Mouse (Mus musculus) fibroblast of lung, adult 2 months (primary cell): Measurements from ENCODE around the gene Parp11.

Source experiments
- DNase-seq: peaks from one replicate; pipeline ENCODE4 v3.0.0-alpha.2; 2011; ENCODE audit warnings: low read depth

Gene Parp11

DNA sequence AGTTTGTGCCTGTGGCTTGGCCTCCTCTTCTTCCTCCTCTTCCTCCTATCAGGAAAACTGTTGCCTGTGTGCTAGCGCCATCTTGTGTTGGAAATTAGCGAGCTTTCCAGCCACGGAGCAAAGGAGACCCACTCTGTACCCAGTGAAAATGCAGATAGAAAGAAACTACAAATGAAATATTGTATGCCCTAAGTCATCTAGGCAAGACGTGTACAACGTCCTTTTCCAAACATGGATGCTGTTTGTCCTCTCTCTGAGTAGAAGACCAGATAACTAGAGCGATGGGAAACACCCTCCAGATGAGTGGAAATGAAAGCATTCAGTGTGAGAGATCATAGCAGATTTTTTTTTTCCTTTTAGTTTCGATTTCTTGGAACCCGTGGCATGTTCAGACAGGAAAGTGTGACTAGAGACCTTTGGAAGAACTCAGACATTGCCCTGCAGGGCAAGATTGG, at the start of gene Parp11:
Gene Parp11 (plus strand): TSS at position 405 of the 455 bp plus-strand sequence.
- peak; percentile 40 for DNase-seq

DNA sequence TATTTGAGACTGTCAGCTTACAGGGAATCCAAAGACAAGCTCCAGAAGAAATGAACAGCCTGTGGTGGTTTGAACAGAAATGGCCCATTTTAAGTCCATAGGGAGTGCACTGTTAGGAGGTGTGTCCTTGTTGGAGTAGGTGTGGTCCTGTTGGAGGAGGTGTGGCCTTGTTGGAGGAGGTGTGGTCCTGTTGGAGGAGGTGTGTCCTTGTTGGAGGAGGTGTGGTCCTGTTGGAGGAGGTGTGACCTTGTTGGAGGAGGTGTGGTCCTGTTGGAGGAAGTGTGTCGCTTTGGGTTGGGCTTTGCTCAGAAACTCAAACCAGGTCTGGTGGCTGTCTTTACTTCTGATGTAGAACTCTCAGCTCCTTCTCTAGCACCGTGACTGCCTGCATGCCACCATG, 48.6 kb upstream of the Parp11 start:
- DNase-seq: no peak

DNA sequence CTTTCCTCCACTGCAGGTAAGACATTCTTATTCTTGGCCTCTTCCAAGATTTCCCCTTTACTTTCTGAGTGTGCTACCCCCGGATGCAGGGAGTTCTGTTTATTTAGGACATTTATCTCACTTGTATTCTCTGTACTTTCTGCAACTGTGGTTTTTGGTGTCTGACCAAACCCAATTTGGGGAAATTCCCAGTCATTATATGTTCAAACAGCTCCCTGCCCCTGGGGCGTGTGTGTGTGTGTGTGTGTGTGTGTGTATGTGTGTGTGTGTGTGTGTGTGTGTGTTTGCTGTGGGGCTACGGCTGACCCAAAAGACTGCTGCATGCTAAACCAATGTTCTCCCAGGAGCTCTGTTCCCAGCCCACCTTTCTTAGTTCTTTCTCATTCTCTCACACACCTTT, 45.2 kb upstream of the Parp11 start:
- DNase-seq: no peak

DNA sequence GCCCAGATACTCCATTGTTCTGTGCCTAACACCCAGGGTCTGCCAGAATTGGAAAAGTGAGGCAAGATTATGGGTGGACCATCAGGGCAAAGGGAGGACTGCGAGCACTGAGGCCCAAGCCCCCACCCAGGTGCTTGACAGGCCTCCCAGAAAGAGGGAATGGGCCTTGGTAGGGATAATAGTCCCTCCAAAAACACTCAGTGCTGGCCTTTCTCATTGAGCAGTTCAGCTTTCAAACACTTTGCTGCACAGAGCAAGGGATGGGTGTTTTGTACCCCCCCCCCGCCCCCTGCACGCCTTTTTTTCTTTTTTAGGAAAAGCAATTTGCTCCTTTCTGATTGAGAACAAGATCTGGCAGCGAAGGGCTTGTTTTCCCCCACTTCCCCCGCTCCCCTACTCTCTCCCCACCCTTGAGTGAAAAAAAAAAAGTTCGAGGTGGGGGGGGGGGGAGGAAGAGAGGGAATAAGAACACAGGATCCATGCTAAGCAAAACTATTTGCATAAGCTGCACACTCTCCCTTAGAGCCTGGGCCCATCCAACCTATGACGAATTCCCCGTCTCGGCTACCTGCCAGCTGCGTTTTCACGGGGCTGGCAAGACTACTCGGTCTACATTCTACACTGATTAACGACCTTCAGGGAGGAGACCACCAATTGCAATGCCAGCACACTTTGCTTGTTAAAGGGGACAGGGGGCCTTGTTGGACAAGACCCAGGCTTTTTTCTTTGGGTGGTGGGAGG, 42.4 kb upstream of the Parp11 start:
- peak; percentile 28 for DNase-seq

DNA sequence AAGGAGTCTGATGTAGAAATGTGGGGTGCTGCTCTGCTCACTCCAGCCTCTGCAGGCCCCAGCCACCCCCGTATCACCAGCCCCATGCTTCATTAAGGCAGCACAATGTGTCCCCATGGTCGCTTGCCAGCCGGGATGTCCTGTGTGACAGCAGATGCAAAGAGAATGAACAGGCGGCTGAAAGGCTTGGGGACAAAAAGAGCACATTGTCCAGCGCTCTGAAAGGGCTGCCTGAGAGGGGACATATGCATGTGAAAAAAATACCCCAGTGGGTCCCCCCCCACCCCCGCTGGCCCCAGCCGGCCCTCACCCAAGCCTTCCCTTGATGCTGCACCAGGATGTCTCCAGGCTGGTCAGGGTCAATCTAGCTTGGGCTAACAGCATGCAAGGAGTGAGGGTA, 41.0 kb upstream of the Parp11 start:
- no peak for DNase-seq

DNA sequence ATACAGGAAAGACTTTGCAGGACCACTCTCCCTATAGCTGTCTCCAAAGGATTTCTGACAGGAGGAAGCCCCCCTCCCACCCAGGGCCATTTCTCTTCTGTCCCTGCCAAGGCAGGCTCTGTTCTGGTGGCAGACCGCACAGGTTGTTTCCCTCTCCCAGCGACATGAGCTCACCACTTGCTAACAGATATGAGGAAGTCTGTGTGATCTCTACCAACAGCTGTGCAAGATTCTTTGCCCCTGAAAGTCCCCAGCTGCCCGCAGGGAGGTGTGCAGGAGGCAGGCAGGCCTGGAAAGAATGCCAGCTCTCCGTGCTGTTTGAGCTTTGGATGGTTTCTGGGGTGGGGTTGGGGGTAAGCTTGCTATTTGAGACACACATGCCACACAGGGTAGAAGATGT, 38.9 kb upstream of the Parp11 start:
- no peak for DNase-seq

DNA sequence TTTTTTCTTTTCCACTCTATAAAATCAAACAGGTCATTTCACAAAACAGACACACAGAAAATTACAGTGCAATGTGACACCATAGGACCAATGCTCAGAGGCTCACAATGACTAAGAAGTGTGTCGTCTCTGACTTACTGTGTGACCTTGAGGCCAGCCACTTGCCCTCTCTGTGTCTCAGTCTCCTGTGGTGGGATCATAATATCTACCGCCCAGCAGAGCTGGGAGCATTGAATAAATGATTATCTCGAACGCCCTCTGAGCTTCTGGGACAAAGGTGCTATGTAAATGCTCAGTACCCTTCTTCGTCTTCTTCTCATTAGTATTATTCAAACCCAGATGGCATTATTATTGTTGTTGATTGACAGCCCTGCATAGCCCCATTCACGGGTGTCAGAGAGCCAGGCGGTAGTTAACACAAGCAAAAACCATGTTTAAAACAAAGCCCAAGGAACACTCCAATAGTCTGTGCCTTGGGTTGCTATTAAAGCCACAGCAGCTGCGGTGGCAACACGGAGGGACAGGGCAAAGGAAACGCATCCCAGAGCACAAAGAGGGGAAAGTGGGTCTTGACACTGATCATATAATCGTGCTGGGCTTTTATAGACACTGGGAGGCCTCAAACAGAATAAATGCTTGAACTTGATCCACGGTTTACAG, 29.0 kb upstream of the Parp11 start:
- DNase-seq: no peak

DNA sequence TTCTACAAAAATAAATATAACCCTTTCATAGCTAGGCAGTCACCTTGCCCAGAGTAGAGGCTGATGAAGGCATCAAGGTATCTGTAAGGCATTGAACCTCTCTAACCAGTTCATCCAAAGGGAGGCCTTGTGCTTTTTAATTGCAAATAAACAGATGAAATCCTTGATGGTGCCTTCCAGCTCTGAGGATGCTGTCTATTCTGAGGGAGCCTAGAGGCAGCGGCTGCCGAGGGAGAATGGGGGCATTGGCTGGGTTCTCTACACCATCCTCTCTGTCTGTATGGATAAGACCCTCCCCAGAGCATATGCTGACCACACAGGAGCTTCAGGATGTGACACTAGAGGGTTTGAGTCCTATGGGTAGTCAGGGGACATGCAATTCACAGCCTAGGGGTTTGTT, 28.3 kb upstream of the Parp11 start:
- no peak for DNase-seq

DNA sequence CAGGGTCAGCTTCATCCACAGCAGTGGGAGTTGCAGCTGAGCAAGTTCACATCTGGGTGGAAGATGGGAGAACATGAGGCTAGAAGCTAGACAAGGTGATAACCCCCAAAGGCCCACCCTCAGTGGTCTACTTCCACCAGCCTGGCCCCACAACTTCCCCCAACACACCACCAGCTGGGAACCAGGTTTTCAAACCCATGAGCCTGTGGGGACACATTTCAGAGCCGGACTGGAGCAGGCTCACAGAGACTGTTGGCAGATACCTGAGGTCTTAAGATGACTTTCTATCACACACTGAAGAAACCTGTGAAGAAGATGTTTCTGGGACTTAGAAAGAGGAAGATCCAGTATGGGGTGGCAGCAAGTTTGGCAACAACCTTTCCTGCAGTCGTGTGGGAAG, 26.5 kb upstream of the Parp11 start:
- DNase-seq: no peak

DNA sequence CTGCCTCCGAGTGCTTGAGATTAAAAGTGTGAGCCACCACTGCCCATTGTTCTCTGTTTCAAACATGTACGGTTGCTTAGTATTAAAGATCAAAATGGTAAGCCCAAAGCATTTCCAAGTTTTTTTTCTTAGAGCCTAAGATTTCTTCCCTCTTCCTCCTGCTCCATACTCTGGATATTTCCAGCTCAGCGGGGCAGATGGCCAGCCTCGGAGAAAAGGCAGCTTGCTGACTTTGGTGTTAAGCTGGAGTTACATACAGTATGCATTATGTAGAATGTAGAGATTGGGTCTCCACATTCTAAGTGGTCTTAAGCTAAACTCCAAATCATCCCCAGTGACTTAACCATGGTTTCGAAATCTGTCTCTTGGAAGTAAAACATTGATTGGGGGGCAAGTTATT, 21.5 kb upstream of the Parp11 start:
- no peak for DNase-seq

DNA sequence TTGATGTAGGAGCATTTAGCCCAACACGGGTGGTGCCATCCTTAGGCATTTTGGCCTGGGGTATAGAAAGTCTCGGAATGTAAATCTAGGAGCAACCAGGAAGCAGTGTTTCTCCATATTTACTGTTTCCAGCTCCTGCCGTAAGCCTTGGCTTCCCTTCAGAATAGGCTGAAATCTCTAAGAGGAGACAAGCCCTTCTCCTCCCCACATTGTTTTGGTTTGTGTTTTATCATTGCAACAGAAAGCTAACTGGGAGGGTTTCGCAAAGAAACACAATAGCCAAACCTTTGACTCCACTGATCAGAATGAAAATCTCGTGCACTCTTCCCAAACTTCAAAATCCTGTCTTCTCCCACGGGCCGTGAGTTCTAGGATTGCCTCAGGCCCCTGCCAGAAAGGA, 15.9 kb upstream of the Parp11 start:
- DNase-seq: no peak

DNA sequence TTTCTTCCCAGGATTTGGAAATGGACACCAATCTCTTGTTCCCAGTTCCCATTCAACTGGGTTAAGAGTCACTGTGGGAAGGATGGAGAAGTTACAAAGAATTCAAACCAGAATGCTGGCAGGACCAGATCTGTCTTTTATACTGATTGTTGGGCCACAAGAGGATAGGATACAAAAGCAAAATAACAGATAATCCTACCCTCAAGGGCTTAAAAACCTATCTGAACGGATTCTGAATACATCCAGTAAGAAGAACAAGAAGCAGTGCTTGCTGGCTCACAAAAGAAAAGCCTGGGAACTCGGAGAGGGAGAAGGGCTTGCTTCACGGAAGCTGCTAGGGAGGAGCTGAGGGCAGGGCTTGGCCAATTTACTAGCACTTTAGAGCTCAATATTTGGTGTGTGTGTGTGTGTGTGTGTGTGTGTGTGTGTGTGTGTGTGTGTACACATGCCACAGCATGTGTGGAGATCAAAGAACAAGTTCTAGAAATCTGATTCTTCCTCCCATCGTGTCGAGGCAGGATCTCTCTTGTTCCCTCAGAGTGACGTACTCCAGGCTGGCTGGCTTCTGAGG, 15.4 kb upstream of the Parp11 start:
- DNase-seq: no peak

DNA sequence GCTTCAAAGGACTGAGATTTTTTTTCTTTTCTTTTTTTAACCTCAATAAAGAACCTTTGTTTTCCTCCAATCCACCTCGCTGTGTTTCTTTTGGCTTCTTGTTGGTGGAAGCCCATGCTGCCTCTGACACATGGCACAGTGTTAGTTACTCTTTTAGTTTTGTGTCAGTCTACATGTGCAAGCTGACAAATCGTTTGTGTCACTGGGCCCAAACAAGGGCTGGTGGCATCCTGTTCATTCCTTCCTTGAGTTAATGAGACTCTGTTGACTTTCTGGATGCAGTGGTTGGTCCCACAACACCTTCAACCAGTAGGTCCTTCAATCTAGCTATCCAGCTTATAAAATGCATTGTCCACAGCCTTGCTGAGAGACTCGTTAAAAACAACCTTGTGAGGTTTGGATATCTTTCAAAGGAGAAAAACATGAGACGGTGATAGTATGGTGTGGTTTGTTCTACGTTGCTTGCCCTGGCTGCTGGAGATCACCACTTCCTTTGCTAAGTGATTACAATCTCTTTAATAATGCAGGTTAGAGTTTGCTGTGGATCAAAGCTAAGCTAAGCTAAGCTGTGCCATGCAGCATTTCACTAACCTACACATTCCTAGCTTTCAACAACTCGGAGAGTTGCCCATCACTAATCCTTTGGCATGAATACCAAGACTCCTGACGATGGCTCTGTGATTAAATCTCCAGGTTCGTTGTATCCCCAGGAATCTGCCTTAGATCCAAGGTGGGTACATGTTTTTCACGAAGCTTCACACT, 12.6 kb upstream of the Parp11 start:
- DNase-seq: no peak

DNA sequence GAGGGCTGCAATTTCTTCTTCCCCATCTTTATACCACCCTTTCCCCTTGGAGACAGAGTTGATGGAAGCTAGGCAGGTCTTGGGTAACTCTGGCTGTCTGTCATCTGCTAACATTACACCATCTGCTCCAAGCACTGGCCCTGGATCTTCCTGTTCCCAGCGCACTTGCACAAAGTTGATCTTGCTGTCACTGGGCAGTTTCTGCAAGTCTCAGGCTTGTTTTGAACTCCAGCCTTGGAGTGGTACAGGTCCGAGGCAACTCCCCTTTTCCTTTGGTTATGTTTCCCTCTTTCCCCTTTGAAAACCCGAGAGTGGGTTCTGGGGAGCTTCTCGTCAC, 12.0 kb upstream of the Parp11 start:
- no peak for DNase-seq

DNA sequence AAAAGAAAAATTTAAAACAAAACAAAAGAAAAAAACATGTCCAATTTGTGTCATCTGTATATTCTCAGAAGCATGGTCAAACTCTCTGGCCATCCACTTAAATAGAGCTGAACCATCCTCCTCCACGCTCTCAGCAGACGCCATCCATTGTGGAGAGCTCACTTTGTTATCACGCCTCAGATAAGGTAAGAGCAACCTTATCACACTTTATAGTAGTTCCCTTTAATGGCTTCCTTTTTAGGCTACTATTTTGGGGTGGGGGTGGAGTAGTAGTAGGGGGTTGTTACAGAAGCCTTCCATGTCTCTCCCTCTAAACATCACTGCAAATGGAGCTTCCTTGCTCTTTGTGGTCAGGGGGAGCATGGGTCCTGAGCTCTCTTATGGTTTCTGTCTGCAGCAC, 7.6 kb upstream of the Parp11 start:
- DNase-seq: no peak

DNA sequence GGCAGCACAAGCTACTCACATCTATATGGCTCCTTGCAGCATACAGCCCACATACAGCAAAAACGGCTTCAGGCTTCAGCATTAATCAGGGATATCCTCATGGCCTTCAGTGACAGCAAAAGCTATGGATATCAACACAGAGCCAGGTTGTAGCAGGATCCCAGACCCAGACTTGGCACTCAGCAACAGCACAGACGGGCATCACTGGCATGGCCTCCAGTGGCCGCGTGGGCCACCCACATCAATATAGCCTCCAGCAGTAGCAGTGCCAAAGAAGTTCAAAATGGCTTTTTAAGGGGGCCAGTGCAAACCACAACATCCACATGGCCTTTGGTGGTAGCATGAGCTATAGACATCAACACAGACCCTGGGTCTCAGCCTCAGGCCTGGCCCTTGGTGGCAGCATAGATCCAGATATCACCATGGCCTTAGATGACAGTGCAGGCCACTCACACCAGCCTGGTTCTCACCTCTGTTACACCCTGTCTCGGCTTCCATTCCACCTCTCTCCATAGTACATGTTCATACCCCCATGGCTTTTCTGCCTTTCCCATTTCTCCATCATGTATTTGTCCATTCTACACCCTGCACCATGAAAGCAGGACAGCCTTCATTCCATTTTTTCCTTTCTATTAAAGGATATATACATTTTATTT, 7.0 kb upstream of the Parp11 start:
- no peak for DNase-seq

DNA sequence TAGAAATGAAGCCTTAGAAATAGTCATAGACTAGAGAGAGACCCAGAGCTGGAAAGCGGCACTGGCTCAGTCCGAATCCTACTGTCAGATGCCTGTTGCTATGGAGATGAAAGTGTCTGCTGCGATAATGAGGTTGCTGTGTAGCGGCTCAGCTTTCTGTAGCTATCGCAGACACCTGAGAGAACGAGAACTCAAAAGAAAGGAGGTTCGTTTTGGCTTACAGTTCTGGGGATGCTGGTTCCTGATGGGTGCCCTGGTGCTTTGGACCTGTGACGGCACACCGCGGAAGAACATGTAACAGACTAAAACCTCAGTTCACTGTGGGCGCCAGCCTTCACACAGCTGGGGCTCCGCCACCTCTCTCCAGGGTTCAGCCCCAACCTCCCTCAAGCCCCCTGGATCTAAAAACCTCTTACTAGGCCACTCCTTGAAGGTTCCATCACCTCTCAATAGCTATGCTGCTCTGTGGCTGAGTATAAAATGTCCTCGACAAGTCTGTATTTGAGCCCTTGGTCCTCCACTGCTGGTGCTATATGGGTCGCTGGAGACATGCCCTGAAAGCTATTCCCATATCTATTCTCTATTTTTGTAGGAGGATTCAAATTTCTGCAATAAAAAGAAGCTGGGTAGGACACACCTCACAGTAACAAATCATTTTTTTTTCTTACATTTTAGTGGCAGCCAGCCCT, 6.1 kb upstream of the Parp11 start:
- no peak for DNase-seq

DNA sequence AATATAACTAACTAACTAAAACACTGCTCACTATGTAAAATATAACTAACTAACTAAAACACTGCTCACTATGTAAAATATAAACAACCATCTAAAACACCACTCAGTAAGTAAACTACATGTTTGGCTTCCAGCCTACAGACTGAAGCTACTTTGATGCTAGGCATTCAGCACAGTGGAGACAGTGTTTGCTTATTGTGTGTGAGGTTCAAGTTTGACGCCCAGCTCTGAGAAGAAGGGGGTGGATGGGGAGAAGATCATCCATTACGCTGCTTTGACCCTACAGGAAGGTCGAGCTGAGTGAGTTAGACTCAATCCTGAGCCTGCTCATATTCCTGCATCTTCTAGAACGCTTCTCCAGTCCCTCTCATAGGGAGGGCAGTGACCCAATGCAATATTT, 4.1 kb upstream of the Parp11 start:
- no peak for DNase-seq

DNA sequence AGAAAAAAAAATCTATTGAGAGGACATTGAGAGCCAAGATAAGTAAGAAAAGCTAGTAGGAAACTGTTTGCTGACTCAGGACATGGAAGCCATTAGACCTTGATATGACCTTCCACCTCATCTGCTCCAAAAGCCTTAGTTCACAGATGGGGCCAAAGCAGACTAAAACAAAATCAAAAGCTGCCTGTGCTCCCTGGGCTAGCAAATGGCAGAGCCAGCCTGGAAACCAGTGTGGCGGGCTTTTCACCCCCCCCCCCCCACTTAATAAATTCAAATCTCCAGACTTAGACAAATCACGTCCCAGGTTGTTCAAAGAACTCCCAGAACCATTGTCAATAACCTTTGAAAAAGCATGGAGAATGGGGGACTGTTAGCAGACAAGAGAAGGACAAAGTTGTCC, 2.7 kb upstream of the Parp11 start:
- no peak for DNase-seq

DNA sequence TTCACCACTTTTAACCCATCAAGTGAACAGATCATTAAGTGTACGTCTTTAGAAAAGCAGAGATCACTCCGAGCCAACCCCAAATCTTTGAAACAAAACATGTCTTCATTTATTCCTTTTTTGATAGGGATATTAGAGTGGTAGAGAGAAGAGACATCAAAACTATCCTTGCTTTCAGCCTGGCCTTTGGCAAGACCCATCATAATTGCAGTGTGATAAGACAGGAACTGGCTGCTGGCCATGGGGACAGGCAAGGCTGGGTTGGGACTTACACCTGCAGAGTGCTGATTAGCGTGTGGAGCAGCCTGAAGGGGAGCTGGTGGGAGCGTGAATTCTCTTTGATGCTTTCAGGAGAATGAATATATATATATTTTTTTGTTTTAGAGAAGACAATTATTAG, 2.2 kb upstream of the Parp11 start:
- DNase-seq: no peak

DNA sequence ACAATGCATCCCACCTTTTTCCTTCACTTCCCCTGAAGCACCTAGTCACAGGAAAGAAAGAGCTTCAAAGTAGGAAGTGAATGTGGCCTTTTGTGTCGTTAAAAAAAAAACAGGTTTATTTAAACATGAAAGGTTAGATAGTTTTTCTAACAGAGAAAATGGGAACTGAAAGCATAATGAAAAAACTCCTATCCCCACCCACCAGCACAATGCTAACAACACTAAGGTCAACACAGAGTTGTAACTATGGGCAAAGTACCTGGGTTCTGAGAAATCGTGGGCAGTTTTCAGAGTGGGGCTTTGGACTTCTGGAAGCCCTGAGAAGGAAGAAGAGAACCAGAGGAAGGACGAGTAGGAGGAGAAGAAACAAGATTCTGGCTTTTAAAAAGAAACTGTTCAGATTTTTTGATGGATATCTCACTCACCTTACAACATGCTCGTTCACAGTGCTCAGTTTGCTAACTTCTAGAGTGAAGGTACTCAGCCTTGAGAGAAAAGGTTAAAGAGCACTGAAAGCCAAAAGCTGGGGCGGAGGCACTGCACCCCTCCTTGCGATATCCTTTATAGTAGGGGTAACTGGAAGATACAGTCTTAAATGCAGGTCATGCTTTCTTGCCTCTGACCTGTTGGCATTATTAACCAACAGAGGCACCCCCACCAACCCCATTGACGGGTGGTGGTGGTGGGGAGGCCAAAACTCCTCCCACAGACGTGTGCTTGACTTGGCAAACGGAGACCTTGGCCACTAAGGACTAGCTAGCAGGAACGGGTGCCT, 1.2 kb downstream of the Parp11 start:
- DNase-seq: no peak
